Mouse (Mus musculus): Measurements from ENCODE around the gene Duox1.

DNA sequence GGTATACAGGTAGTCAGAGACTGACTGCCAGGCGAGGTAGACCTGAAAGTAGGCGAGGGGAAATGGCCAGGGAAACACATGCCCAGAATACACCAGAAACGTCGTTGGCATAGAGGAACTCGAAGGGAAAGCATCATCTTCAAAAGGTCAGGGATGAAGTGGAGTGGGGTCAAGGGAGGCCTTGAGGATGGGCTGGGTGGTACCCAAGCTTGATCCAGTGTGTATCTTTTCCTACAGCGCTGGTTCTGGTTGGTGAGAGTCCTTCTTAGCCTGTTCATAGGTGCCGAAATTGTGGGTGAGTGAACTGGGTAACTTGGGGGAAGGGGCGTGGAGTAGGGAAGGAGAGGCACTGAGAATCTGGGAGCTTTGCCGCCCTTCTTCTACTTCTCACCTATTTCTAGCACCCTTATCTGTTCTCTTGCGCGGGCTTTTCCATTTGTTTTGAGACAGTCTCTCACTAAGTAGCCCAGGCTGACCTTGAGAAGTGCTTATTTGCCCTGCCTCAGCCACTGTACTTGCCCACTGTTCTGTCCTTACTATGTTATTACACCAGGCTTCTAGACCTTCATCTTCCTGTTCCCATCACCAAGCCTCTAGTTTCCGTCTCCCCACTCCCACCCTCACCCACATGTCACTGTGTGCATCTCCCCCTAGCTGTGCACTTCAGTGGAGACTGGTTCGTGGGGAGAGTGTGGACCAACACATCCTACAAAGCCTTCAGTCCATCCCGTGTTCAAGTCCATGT is 15.4 kb upstream of the Duox1 start:
- no peak for TF ChIP-seq CTCF (IDR thresholded peaks at IDR 0.05; ENCODE audit: extremely low read depth, insufficient read length, insufficient replicate concordance, low read depth, low read length)
- no peak for TF ChIP-seq POLR2A (IDR thresholded peaks at IDR 0.05; ENCODE audit: low read depth, low read length)

All from small intestine, adult 2 months (tissue).